Mouse (Mus musculus): ENCODE data around the gene Haus2.

GRCm38 (mm10) chr2:120606021-120606690, 3.0 kb upstream of the Haus2 start:
- TF ChIP-seq POLR2AphosphoS2 (IDR thresholded peaks at IDR 0.05; ENCODE audit: insufficient read length, low read depth) = no peak
- no peak for TF ChIP-seq USF1 (IDR thresholded peaks at IDR 0.05; ENCODE audit: low read depth)
- no peak for TF ChIP-seq POLR2A (IDR thresholded peaks at IDR 0.05; ENCODE audit: insufficient read length, low read depth)
- TF ChIP-seq CEBPB (IDR thresholded peaks at IDR 0.05; ENCODE audit: insufficient read depth, poor library complexity, severe bottlenecking) = no peak
